Mouse (Mus musculus) bone marrow macrophage, adult 2 months (primary cell): ENCODE data around the gene Nradd. TPM values are rescaled to one million over a fixed set of nuclear protein-coding genes. Genes with fewer than 3 reads are reported as not detected.
A peak's percentile ranks its signal among the peaks of the same experiment; 100 is the strongest.

Source experiments
- H3K27ac ChIP-seq: 2 replicates; pipeline ENCODE4 v1.5.1; 2012; ENCODE audit warnings: low read depth, low read length; ENCODE audit not compliant: insufficient read depth
- H3K4me1 ChIP-seq: 2 replicates; pipeline ENCODE4 v1.6.1; 2012; ENCODE audit warnings: low read length; ENCODE audit not compliant: control insufficient read depth, insufficient read depth
- H3K4me3 ChIP-seq: 2 replicates; pipeline ENCODE4 v1.5.1; 2012; ENCODE audit warnings: mild to moderate bottlenecking, low read length, moderate library complexity; ENCODE audit not compliant: insufficient read depth
- CTCF ChIP-seq: IDR thresholded peaks from 2 replicates; pipeline ENCODE4 v1.5.1; 2012; ENCODE audit warnings: low read depth, mild to moderate bottlenecking, low read length, moderate library complexity
- POLR2A ChIP-seq: IDR thresholded peaks from 2 replicates; pipeline ENCODE4 v1.6.1; 2012; ENCODE audit warnings: mild to moderate bottlenecking, low read depth, low read length, borderline replicate concordance
- polyA plus RNA-seq: library from polyadenylated mRNA; stranded (reverse); fragments of >200 nt; gene quantifications from 2 replicates; pipeline ENCODE4 v1.2.4, GENCODE M21; 2012; ENCODE audit not compliant: missing spikeins, insufficient read depth, insufficient read length

Nradd gene
- polyA plus RNA-seq, 1 experiment, result 10.0 TPM

- Histone ChIP-seq H3K27ac (peak overlapping the region; percentile 33), H3K4me1 (peaks cover 54% of the 10 kb centered on the region), H3K4me3 (no peak overlapping the region)
- TF ChIP-seq CTCF (no peak), POLR2A (no peak)
Measured at GRCm38 (mm10) chr9:110660856-110661612, 36.8 kb upstream of the Nradd start.

DNA sequence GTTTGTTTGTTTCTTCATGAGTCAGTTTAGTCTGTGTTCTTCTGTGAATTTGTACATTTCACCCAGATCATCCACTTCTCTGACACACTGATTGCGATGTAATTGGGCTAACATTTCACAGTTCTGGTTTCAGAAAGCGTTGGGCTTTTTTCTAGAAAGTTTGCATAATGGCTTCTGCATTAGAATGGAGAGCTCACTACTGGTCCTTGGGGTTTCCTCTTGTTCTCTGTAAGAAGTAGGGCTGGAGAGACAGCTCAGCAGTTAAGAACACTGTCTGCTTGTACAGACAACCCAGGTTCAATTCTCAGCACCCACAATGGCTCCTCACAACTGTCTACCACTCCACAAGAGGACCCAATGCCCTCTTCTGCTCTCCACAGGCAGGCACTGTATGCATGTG is 36.0 kb upstream of the Nradd start:
- TF ChIP-seq POLR2A, result no peak
- TF ChIP-seq CTCF, result no peak
- Histone ChIP-seq H3K27ac (peak overlapping the region; percentile 24), H3K4me3 (no peak overlapping the region), H3K4me1 (peaks cover 58% of the 10 kb centered on the region)

GRCm38 (mm10) chr9:110659521-110659920 is 35.3 kb upstream of the Nradd start:
- H3K4me1 ChIP-seq, result peaks cover 58% of the 10 kb centered on the region

GRCm38 (mm10) chr9:110657474-110658078 is 33.3 kb upstream of the Nradd start:
- Histone ChIP-seq H3K4me3 (peak overlapping the region; percentile 79), H3K4me1 (peaks cover 53% of the 10 kb centered on the region), H3K27ac (peak overlapping the region; percentile 89)
- TF ChIP-seq POLR2A (no peak), CTCF (no peak)

More at GRCm38 (mm10) chr9:110659521-110659920, 35.3 kb upstream of the Nradd start:
- TF ChIP-seq CTCF (no peak), POLR2A (no peak)
- no peak overlapping the region for H3K27ac ChIP-seq
- no peak overlapping the region for H3K4me3 ChIP-seq

DNA sequence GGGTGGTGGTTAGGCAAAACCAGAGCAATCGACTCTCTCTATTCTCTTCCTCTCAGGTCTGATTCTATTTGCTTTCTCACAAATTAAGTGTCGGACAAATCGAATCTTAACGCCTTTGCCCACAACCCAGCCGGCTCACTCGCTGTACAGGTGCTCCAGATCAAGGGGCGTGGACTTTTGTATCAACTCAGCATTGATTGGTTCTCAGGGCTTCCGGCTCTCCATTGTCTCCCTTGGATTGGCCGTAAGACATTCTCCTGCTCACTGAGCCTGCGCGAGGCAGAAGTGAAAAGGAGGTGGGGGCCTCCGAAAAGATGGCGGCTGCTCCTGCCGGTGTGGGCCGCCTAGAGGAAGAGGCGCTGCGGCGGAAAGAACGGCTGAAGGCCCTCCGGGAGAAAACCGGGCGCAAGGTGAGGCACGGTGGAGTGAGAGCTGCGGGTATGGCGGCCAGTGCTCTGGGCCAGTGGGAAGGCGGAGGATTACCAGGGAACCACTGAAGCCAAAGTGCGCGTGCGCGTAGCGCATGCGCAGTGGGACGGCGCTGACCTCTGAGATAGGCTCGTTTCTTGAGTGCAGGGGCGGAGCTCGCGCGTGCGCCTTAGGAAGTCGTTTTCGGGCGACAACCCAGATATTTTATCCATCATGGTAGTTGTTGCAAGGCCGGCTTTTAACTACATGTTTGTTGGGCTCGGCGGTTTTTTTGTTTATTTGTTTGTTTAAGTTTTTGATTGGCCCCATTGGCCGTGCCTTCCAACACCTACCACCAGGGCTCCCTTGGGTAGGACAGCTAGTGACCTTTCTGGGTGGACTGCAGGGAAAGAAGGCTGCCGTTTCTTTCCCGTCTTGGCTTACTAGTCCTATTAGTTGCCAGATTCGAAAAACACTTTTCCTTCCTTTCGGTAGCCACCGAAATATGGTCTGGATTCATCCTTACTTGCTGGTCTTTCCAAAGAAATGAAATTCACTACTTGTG is 32.3 kb upstream of the Nradd start, which contains the start of gene Ccdc12:
Gene Ccdc12, plus strand, starts transcription at position 255 of the 973 bp plus-strand sequence.
- Histone ChIP-seq H3K4me3 (peak within 1 kb of the TSS; percentile 79), H3K27ac (peak within 1 kb of the TSS; percentile 89), H3K4me1 (peaks cover 53% of the 10 kb centered on the region)
- peak; percentile 62; the same call in 1 of the 2 replicates for TF ChIP-seq POLR2A
- TF ChIP-seq CTCF, result no peak

DNA sequence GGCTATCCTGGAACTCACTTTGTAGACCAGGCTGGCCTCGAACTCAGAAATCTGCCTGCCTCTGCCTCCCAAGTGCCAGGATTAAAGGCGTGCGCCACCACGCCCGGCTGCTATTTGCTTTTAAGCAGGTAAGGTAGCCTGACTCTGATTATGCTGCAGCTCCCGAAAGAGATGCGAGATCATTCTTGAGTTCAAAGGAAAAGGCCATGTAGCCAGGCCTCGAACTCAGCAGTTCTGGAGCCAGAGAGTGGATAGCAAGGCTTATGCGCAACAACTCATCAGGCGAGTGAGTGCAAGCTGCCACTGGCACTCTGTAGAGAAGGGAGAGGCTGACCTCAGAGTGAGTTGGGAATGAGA is 31.4 kb upstream of the Nradd start:
- H3K27ac ChIP-seq, result no peak overlapping the region
- TF ChIP-seq POLR2A (no peak), CTCF (no peak)
- peak overlapping the region; percentile 79 for H3K4me3 ChIP-seq
- H3K4me1 ChIP-seq, result peaks cover 46% of the 10 kb centered on the region

- H3K4me3 ChIP-seq, result peak overlapping the region; percentile 44; the same call in 1 of the 2 replicates
- peak overlapping the region; percentile 22; the same call in 1 of the 2 replicates for H3K27ac ChIP-seq
- no peak for TF ChIP-seq CTCF
- TF ChIP-seq POLR2A, result no peak
- peaks cover 40% of the 10 kb centered on the region for H3K4me1 ChIP-seq
Measured at GRCm38 (mm10) chr9:110654726-110655650, 30.7 kb upstream of the Nradd start.

GRCm38 (mm10) chr9:110653655-110654461 is 29.6 kb upstream of the Nradd start, which contains the start of gene Nbeal2:
Gene Nbeal2, minus strand, starts transcription at chr9:110654161.
- Histone ChIP-seq H3K27ac (peak within 1 kb of the TSS; percentile 34), H3K4me1 (peaks cover 28% of the 10 kb centered on the region), H3K4me3 (peak within 1 kb of the TSS; percentile 74)
- TF ChIP-seq POLR2A (no peak), CTCF (no peak)
